Mouse (Mus musculus) hindbrain, postnatal 0 days (tissue): ENCODE data around the gene Olfr643. TPM values are rescaled to one million over a fixed set of nuclear protein-coding genes. Genes with fewer than 3 reads are reported as not detected.

Source experiments
- ATAC-seq: fragments of 200-750 bp; cut with Nextera tagmentation; 2 replicates; pipeline ENCODE4 v1.8.0; 2017; ENCODE audit warnings: mild to moderate bottlenecking, moderate TSS enrichment, moderate library complexity
- DNase-seq: peaks from one replicate; pipeline ENCODE4 v3.0.0-alpha.2; 2015; ENCODE audit warnings: low spot score
- H3K27ac ChIP-seq: fragments of 300-500 bp; sonication (generic); 2 replicates; pipeline ENCODE4 v1.5.1; 2014; ENCODE audit warnings: mild to moderate bottlenecking
- H3K27me3 ChIP-seq: fragments of 300-500 bp; sonication (generic); 2 replicates; pipeline ENCODE4 v1.6.1; 2014; ENCODE audit warnings: low read length, mixed read lengths; ENCODE audit not compliant: insufficient read depth
- H3K36me3 ChIP-seq: fragments of 300-500 bp; sonication (generic); 2 replicates; pipeline ENCODE4 v1.6.1; 2014; ENCODE audit warnings: low read length, mixed read lengths; ENCODE audit not compliant: insufficient read depth
- H3K4me1 ChIP-seq: fragments of 300-500 bp; sonication (generic); 2 replicates; pipeline ENCODE4 v1.6.1; 2014; ENCODE audit warnings: antibody characterized with exemption, low read length, mixed read lengths; ENCODE audit not compliant: insufficient read depth
- H3K4me2 ChIP-seq: fragments of 300-500 bp; sonication (generic); 2 replicates; pipeline ENCODE4 v1.6.1; 2014; ENCODE audit warnings: low read depth, mild to moderate bottlenecking, low read length, moderate library complexity, mixed read lengths
- H3K4me3 ChIP-seq: fragments of 300-500 bp; sonication (generic); 2 replicates; pipeline ENCODE4 v1.5.1; 2014; ENCODE audit warnings: low read length
- H3K9ac ChIP-seq: fragments of 300-500 bp; sonication (generic); replicated peaks from 2 replicates; pipeline ENCODE4 v1.6.1; 2014; ENCODE audit warnings: mild to moderate bottlenecking, low read length, moderate library complexity, mixed read lengths
- H3K9me3 ChIP-seq: fragments of 300-500 bp; sonication (generic); 2 replicates; pipeline ENCODE4 v1.6.1; 2016; ENCODE audit warnings: low read length, mixed read lengths
- CTCF ChIP-seq: IDR thresholded peaks from 2 replicates; pipeline ENCODE4 v1.5.1; 2016; ENCODE audit warnings: antibody characterized with exemption, control low read depth, low read depth
- WGBS: fragments of 180-500 bp; shearing (Covaris S2); extraction: QIAGEN DNeasy Blood & Tissue Kit; methylation state at CpG from one replicate; pipeline ENCODE4 v1.1.7; 2014; 5-methylcytosine and 5-hydroxymethylcytosine counted together
- polyA plus RNA-seq: library from polyadenylated mRNA; unstranded; fragments of >200 nt; fragmentation: Nextera tagmentation; extraction: Ambion mirVana; gene quantifications from 2 replicates; pipeline ENCODE4 v1.2.1, GENCODE M21; 2015
- total RNA-seq: library from RNA; depleted of rRNA; stranded (reverse); fragments of >200 nt; gene quantifications from 2 replicates; pipeline ENCODE4 v1.2.3, GENCODE M21; 2014

Olfr643 gene
- total and polyA plus RNA-seq, 2 experiments from 2014 or later: not detected

DNA sequence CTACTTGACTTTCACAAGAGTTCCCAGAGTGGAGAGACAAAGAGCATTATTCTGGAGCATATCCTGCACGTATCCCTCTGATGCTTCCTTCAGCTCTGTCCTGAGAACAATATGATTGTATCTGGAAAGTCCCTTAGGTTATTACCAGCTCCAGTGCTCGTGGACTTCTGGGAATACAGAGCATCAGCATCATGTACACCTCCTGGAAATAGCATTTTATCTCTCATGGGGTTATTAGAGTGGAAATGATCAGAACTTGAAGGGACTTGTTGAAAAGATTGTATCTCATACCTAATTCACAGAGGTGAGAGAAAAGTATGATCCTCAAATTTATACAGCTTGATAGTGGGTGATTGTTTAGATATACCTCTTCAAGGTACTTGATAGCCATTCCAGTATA, 75.9 kb downstream of the Olfr643 start, which contains the start of gene 4930516K23Rik:
TSS of gene 4930516K23Rik (minus strand) at position 101 of the 400 bp plus-strand sequence.
- WGBS: 36% methylated on average over 2 of the region's 2 CpGs
- Histone ChIP-seq H3K4me2 (no peak within 1 kb of the TSS), H3K4me1 (no peaks in the 10 kb centered on the region), H3K36me3 (no peaks in the 10 kb centered on the region), H3K27ac (no peak within 1 kb of the TSS), H3K27me3 (no peaks in the 10 kb centered on the region), H3K9ac (no peak within 1 kb of the TSS), H3K4me3 (no peak within 1 kb of the TSS), H3K9me3 (no peaks in the 10 kb centered on the region)
- no peak for TF ChIP-seq CTCF
- DNase-seq: no peak
- ATAC-seq: no peak

DNA sequence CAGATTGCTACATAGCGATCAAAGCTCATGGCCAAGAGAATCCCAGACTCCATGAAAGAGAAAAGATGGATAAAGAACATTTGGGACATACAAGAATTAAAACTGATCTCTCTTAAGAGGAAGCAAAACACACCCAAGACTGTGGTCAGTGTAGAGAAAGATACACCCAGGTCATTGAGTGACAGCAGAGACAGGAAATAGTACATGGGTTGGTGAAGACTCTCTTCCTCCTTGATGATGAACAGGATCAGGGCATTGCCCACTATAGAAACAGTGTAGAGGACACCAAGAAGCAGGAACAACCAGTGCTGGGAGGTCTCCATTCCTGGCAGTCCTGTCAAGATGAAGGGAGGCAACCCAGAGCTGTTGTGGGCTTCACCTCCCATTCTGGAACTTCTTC, 78.0 kb downstream of the Olfr643 start:
- no peaks in the 10 kb centered on the region for H3K36me3 ChIP-seq
- ATAC-seq (no peak), DNase-seq (no peak)
- H3K27ac ChIP-seq: no peak overlapping the region
- TF ChIP-seq CTCF: no peak
- H3K4me3 ChIP-seq: no peak overlapping the region
- no peak overlapping the region for H3K9ac ChIP-seq
- 92% methylated on average over 1 of the region's 1 CpGs for WGBS
- H3K4me1 ChIP-seq: no peaks in the 10 kb centered on the region
- H3K4me2 ChIP-seq: no peak overlapping the region
- no peaks in the 10 kb centered on the region for H3K27me3 ChIP-seq
- no peaks in the 10 kb centered on the region for H3K9me3 ChIP-seq

- H3K9ac ChIP-seq: no peak within 1 kb of the TSS
- ATAC-seq: no peak
Measured at GRCm38 (mm10) chr7:104052566-104052965, 84.6 kb downstream of the Olfr643 start, which contains the start of gene Olfr642. Gene Olfr642, minus strand, starts transcription at chr7:104052666.

DNA sequence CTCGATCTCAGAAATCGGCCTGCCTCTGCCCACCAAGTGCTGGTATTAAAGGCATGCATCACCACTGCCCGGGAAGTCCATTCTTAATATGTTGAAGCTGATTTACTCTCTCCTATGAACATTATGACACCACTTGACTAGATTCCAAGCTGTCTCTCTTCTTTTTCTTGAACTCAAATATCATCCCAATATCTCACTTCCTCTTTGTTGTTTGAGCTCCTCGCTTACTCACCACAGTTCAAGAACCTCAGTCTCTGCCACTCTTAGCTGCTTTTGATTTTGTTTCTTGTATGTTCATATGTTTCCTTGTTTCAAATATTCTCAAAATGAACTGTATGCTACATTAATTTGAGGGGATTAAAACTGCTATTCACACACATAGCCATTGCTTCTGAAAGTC, 86.5 kb downstream of the Olfr643 start:
- H3K36me3 ChIP-seq: no peaks in the 10 kb centered on the region
- TF ChIP-seq CTCF: no peak
- no peaks in the 10 kb centered on the region for H3K9me3 ChIP-seq
- H3K9ac ChIP-seq: no peak overlapping the region
- H3K4me2 ChIP-seq: no peak overlapping the region
- H3K4me3 ChIP-seq: no peak overlapping the region
- H3K4me1 ChIP-seq: no peaks in the 10 kb centered on the region
- 94% methylated on average over 4 of the region's 4 CpGs for WGBS
- no peaks in the 10 kb centered on the region for H3K27me3 ChIP-seq
- DNase-seq (no peak), ATAC-seq (no peak)
- no peak overlapping the region for H3K27ac ChIP-seq

More at GRCm38 (mm10) chr7:104052566-104052965, 84.6 kb downstream of the Olfr643 start, which contains the start of gene Olfr642:
- Histone ChIP-seq H3K4me3 (no peak within 1 kb of the TSS), H3K4me1 (no peaks in the 10 kb centered on the region), H3K27me3 (no peaks in the 10 kb centered on the region), H3K27ac (no peak within 1 kb of the TSS), H3K36me3 (no peaks in the 10 kb centered on the region), H3K4me2 (no peak within 1 kb of the TSS), H3K9me3 (no peaks in the 10 kb centered on the region)
- 67% methylated on average over 1 of the region's 1 CpGs for WGBS
- TF ChIP-seq CTCF: no peak
- DNase-seq: no peak

GRCm38 (mm10) chr7:104035145-104035544, 102.1 kb downstream of the Olfr643 start, which contains the start of gene Olfr641:
Gene Olfr641, plus strand, starts transcription at chr7:104035445.
- no peak for DNase-seq
- Histone ChIP-seq H3K4me2 (no peak within 1 kb of the TSS), H3K27me3 (no peaks in the 10 kb centered on the region), H3K9me3 (no peaks in the 10 kb centered on the region), H3K9ac (no peak within 1 kb of the TSS), H3K4me1 (no peaks in the 10 kb centered on the region), H3K36me3 (no peaks in the 10 kb centered on the region), H3K27ac (no peak within 1 kb of the TSS), H3K4me3 (no peak within 1 kb of the TSS)
- ATAC-seq: no peak
- no peak for TF ChIP-seq CTCF
- 73% methylated on average over 1 of the region's 1 CpGs for WGBS

DNA sequence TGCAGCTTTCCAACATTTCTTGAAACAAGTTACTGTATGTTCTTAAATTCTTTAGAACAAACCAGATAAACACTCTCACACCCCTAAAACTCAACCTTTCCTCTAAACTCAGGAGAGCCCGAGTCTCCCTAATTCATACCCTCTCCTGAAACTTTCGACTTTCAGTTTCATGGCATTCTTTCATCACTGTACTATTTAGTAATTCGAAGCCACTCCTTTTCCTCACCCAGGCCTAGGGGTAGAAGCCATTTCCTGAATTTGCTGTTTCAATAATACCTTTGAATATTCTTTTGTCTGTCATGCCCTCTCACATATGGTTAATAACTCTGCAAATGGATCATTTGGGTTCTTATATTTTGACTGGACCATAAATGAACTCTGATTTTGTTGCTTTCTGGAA, 110.2 kb downstream of the Olfr643 start:
- no peaks in the 10 kb centered on the region for H3K27me3 ChIP-seq
- no peaks in the 10 kb centered on the region for H3K9me3 ChIP-seq
- no peak overlapping the region for H3K27ac ChIP-seq
- H3K36me3 ChIP-seq: no peaks in the 10 kb centered on the region
- no peak overlapping the region for H3K4me3 ChIP-seq
- DNase-seq: no peak
- ATAC-seq: no peak
- H3K9ac ChIP-seq: no peak overlapping the region
- no peak for TF ChIP-seq CTCF
- no peak overlapping the region for H3K4me2 ChIP-seq
- 85% methylated on average over 3 of the region's 3 CpGs for WGBS
- no peaks in the 10 kb centered on the region for H3K4me1 ChIP-seq

DNA sequence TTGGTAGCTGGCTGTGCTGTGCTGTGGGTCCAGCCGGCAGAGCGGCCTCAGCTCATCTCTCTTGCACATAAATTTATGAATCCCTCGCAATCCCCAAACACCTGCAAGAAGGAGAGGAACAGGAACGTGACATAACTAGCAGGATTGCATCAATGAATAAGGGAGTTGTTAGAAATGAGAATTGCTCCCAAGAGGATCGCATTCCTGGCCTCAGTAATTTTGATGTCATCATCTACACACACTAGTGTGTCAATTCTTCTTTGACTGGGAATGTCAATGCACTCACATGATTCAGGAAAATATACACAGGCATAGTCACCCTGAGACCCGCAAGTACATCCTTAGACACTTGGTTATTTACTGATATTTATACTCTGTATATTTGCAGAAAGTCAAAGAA, 111.7 kb downstream of the Olfr643 start, which contains the start of gene Olfr640:
TSS of gene Olfr640 (minus strand) at position 101 of the 400 bp plus-strand sequence.
- TF ChIP-seq CTCF: no peak
- Histone ChIP-seq H3K9ac (no peak within 1 kb of the TSS), H3K9me3 (no peaks in the 10 kb centered on the region), H3K27me3 (no peaks in the 10 kb centered on the region), H3K27ac (no peak within 1 kb of the TSS), H3K4me3 (no peak within 1 kb of the TSS), H3K4me2 (no peak within 1 kb of the TSS), H3K36me3 (no peaks in the 10 kb centered on the region), H3K4me1 (no peaks in the 10 kb centered on the region)
- 78% methylated on average over 6 of the region's 6 CpGs for WGBS
- ATAC-seq (no peak), DNase-seq (no peak)
